Mouse (Mus musculus): ENCODE results near the gene Tmem266.

Gene Tmem266

DNA sequence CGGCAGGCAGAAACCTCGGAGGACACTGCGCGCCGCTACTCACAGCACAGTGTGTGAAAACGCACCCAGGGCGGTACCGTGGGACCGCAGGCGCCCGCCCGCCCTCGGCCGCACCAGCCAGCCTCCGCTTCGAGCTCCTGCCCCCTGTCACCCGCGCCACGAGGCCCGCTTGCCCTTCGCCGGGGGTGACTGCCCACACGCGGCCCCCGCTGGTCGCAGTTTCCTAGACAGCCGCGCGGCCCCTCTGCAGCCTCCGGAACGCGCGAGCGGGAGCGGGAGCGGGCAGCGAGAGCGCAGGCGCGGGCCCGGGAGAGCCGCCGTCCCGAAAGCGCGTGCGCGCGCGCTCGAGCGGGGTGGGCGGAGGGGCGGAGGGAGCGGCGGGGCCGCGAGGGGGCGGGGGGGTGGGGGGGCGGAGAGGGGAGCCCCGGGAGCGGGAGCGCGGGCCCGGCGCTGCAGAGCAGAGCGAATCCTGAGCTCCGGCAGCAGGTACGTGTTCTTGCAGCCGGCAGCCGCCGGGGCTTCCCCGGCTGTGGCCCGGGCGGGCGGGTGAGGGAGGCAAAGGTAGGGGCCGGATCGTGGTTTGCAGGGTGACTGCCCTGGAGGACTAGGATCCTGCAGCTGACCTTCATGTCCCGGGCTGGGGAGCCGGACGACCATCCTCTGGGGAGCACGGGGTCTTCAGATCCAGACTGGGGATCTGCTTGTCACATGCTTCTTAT lies at the start of gene Tmem266, which contains the start of gene Nrg4:
Gene Tmem266, plus strand, starts transcription at position 399 of the 719 bp plus-strand sequence.
Gene Nrg4, minus strand, starts transcription at position 330 of the 719 bp plus-strand sequence.
- TF ChIP-seq GATA4 (IDR thresholded peaks at IDR 0.05; ENCODE audit: insufficient replicate concordance, low read length), result no peak

DNA sequence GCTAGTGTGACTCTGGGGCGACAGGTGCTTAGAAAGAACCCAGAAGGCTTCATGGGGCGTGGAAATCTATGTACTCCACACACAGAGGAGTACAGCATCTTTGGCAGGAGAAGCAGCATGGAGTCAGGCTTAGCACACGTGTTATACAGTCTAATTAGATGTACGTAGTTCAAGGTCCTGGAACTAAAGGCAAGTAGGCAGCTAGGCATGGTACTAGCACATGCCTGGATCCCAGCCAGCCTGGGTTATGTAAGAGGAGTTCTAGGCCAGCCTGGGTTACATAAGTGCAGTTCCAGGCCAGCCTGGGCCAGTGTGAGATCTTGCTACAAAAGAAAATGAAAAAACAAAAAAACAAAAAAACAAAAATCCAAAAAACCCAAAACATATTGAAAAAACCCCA lies 49.2 kb upstream of the Tmem266 start:
- no peak for TF ChIP-seq GATA4 (IDR thresholded peaks at IDR 0.05; ENCODE audit: insufficient replicate concordance, low read length)

DNA sequence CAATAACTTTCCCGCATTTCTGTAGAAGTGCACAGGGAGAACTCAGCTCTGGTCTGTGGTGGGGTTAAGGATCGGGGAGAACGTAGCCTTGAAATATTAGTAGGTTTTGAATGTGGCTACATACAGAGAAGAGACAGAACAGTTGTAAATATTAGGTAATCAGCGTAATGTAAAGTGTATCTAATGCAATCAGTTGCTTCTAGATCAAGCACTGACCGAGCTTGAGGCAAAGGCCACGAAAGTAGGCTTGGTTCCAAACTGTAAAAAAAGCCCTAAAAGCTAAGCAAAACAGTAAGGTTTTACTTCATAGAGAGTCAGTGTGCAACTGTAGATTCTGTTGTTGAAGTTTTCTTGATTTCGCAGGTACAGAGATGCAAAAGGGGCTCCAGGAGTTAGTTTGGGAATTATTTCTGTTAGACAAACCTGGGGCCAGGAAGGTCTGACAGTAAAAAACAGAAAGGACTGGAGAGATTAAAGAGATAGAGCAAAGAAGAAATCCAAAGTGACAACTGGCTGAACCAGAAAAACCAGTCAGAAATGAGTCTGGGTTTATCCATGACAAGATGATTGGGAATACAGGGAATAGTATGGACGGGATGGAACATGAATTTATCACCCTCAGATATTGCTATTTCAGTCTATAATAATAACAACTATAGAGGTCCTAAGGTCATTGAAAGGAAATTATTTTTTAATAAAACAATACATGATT lies 47.4 kb upstream of the Tmem266 start:
- no peak for TF ChIP-seq GATA4 (IDR thresholded peaks at IDR 0.05; ENCODE audit: insufficient replicate concordance, low read length)

DNA sequence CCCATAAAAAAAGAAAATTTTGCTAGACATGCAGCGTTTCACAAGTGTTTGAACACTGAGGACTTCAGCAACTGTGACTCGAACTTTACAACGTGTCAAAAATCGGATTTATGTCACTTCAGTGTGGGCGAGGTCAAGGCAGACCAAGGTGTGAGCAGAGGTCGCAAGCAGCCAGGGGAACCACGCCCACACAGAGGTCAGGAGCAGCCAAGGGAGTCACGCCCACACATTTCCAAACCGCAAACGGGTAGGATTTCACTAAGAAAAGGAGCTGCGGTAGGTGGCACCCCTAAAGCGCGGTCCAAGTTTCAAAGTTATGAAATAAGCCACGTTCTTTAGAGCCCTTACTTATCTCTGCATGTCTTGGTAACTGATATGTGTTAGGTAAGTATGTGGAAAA lies 43.2 kb upstream of the Tmem266 start:
- no peak for TF ChIP-seq GATA4 (IDR thresholded peaks at IDR 0.05; ENCODE audit: insufficient replicate concordance, low read length)

DNA sequence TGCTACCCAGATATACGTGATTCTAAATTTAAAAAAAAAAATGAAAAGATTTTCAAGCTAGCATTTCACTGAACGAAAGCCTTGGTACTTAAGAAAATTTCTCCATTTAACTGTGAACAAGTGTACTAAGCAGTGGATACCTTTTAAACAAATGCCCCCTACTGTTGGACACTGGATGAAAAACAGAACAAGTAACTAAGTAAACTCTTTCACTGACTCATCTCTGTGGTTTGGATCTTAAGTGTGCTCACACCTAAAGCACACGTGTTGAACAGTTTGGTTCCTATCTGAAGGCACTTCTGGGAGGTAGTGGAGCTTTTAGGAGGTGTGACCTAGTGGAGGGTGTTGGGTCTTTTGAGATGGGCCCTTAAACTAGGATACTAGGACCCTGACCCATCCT lies 41.5 kb upstream of the Tmem266 start:
- TF ChIP-seq GATA4 (IDR thresholded peaks at IDR 0.05; ENCODE audit: insufficient replicate concordance, low read length), result no peak

DNA sequence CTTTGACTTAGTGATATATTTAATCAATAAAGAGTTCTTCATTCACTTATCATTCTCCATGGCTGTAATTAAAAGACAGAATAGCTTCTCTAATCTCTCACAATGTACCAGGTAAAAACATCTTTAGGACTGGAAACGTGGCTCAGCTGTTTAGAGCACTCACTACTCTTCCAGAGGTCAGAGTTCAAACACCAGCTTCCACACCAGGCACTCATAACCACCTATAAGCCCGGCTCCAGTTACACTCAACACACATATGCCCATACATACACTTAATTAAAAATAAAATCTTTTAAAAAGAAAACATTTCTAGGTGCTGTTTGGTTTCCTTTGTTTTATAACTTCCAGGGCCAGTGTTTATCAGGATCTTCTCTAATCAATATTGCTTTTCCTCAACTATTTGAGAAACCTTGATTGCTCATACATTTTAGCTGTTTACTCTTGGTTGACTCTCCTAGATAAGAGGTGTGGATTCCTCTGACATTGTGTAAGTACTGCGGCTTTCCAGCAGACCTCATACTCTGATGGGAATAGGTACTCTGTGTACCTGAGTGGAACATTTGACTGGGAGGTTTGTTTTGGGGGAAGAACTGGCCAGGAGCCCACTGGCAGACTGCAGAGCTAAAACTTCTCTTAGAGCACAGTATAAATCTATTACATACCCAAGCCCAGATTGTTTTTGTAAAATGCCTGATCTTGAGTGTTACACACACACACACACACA lies 37.1 kb upstream of the Tmem266 start:
- peak; percentile 86; the same call in 1 of the 2 replicates for TF ChIP-seq GATA4 (IDR thresholded peaks at IDR 0.05; ENCODE audit: insufficient replicate concordance, low read length)

DNA sequence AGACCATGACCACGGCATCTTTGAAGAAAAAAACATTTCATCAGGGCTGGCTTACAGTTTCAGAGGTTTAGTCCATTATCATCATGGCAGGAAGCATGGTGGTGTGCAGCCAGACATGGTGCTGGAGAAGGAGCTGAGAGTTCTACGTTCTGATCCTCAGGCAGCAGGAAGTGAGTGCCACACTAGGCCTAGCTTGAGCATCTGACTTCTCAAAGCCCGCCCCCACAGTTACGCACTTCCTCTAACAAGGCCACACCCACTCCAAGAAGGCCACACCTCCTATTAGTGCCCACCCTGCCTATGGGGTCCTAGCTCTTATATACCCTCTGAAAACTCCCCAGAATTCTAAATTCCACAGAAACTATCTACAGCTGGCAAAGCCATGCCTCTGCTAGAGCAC lies 34.7 kb upstream of the Tmem266 start:
- TF ChIP-seq GATA4 (IDR thresholded peaks at IDR 0.05; ENCODE audit: insufficient replicate concordance, low read length), result no peak

DNA sequence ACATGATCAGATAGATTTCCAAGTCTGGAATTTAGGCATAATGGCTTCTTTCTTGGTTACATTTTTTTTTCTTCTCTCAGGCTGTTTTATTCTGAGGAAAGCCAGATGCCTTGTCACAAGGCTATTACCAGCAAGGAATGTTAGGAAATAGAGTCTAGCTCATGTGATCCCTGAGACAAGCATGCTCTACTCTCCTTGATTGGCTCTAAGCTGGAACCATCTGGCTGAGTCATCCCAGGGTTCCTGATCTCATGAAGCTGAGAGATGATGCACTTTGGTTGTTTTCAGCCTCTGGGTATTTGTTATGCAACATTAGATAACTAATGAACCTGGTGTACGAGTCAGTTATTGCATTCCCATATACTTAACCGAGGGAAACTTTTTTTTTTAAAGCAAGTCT lies 30.5 kb upstream of the Tmem266 start:
- TF ChIP-seq GATA4 (IDR thresholded peaks at IDR 0.05; ENCODE audit: insufficient replicate concordance, low read length), result no peak

DNA sequence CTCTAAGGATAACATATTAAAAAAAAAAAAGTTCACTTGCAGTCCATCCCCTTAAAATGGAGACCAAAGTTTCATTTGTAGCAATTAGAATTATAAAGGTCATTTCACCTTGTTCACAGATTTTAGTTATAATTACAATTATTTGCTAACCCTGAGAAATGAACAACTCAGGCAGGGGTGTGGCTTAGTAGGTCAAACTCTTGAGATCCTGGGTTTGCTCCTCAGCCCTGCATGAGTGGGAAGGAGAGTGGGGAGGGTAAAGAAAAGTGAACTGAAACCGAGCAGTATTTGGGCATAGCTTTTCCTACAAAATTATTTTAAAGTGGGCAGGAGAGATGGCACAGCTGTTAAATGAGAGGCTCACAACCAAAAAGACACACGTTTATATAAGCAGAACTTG lies 19.6 kb upstream of the Tmem266 start:
- TF ChIP-seq GATA4 (IDR thresholded peaks at IDR 0.05; ENCODE audit: insufficient replicate concordance, low read length), result no peak

DNA sequence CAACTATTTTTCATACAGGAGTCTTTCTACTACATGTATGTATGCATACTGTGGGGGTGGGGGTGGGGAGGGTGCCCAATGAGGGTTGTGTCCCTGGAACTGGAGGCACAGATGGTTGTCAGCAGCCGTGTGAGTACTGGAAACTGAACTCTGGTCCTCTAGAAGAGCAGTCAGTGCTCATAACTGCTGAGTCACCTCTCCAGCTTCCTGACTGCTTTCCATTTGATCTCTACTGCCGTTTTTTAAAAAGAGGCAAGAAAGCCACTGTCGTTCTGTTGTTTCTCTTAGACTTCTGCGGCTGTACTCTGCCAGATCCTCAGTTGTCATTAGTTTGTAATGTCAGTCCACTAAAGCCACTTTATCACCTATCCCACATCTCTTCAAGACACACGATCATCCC lies 19.2 kb upstream of the Tmem266 start:
- TF ChIP-seq GATA4 (IDR thresholded peaks at IDR 0.05; ENCODE audit: insufficient replicate concordance, low read length), result no peak

DNA sequence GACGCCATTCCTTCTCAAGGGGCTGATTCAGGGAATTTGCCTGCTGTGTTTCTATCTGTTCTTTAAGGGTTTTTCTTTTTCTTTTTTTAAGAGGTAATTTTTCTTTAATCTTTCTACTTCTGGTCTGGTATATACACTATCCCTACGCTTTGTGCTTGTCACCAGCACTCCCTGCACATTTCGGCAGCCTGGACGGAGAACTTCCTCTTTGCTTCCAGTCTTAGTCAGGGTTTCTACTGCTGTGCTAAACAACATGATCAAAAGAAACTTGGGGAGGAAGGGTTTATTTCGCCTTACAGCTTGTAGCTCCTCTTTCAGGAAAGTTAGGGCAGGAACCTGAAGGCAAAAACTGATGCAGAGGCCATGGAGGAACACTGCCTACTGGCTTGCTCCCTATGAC lies 18.3 kb upstream of the Tmem266 start:
- TF ChIP-seq GATA4 (IDR thresholded peaks at IDR 0.05; ENCODE audit: insufficient replicate concordance, low read length), result no peak

DNA sequence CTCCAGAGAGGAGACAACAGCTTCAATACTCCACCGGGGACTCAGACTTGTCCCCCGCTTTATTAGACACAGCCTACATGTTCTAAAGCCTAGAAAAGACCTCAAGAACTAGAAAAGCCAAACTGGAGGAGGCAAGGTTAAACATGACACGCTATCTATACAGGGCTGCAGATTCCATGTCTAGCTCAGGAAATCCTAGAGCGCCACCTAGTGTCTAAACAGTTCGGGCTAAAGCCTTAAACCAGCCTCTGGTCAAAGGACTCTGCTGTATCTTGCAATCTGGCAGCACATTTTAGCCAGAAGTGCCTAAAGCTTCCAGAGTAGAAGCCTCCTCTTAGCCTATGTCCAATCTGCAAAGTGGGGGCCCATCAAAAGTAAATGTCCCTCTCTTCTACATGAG lies 15.2 kb upstream of the Tmem266 start:
- TF ChIP-seq GATA4 (IDR thresholded peaks at IDR 0.05; ENCODE audit: insufficient replicate concordance, low read length), result peak; percentile 37; the same call in 1 of the 2 replicates

DNA sequence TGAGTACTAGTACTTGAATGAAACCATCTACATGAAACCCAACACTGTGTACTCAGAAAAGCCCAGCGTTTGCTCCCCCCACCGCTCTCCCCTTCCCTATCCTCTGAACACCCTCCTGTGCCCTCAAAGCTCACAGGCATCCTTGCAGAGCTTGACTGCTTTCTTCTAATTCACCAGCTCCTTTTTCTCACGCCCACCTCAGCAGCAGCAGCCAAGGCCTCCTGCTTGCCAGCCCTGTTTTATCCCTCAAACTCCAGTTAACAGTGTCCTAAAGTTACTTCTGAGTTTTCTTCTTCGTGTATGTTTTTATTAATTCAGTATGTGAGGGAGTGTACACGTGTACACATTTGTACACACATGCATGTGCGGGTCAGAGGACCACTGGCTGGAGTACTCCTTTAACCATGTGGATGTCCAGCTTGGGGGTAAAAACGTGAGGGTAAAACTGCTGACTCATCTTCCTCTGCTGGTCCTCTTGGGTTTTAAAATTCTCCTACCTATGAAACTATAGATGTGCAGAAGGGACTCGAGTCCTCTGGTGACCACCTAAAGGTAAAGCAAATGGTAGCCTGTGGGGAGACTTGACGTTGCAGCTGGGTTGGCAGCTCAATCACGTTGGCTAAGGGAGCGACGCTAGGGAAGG lies 13.0 kb upstream of the Tmem266 start:
- TF ChIP-seq GATA4 (IDR thresholded peaks at IDR 0.05; ENCODE audit: insufficient replicate concordance, low read length), result no peak

DNA sequence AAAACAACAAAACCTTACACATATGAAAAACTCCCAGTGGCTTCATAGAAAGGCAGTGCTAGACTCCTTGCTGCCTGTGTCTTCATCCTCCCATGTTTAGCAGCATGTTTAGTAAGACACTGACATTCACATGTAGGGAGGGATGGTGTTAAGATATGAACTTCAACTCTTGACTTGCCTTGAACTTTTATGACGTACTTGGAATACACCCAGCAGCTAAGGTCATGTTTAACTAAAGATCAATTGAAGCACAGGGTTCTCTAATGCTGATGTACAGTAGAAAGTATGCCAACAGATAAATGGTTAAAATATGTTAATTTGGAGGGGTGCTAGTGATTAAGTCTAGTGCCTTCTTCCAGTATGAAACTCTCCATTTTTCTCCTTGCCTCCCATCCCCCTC lies 4.1 kb upstream of the Tmem266 start:
- TF ChIP-seq GATA4 (IDR thresholded peaks at IDR 0.05; ENCODE audit: insufficient replicate concordance, low read length), result no peak

DNA sequence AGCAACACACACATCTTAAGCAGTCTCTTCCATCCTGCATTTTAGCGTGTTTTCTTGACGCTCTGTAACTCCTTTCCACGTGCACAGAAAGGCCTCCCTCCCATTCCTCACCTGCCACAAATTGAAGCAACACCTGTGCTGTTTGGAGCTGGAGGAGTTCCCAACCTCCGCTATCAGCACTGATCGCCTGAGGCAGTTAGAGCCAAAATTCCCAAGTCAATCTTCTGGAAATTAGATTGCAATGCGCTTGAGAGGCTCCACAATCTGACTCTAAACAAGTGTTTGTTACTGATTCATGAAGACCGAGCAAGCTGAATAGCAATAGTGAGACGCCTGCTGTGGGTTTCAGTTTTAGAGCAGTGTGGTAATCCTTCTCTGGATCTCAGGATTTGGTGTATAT lies 2.6 kb upstream of the Tmem266 start:
- TF ChIP-seq GATA4 (IDR thresholded peaks at IDR 0.05; ENCODE audit: insufficient replicate concordance, low read length), result no peak

Data from liver, adult (tissue).